Mouse (Mus musculus) cerebellum, postnatal 25 days (tissue): ENCODE data around the gene Wnt4.

Experiments used
- DNase-seq, 2 experiments: peaks; one replicate each; pipeline ENCODE4 v3.0.0; 2021; ENCODE audit warnings: mixed read lengths in 2 of 2

Gene Wnt4

GRCm38 (mm10) chr4:137277166-137277513 lies at the start of gene Wnt4:
Gene Wnt4, plus strand, starts transcription at chr4:137277489.
- DNase-seq: peak; percentile 41 to 59

DNA sequence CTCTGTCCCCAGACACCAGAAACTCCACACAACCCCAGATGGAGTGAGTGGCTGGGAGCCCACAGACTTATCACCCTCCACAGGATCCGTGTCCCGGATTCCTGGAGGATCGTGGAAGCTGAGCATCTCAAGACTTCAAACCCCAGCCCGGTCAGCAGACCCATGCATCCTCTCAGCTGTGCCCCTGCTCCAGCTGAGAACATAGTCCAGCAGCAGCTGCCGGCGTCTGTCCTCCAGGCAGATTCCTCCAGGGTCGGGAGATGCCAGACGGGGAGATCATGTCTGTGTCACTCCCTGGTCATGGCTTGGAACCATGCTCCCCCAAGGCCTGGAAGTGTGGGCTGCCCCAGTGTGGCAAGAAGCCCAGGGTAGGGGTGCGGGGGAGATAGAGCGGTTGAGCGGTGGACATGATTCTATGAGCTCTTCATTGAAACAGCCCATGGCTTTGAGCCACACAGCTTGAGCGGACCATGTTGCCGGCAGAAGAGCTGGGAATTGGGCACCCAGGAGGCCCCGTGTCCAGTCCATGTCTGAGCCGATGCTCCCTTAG lies 48.6 kb upstream of the Wnt4 start:
- peak in 1 of 2 experiments; percentile 12 for DNase-seq

GRCm38 (mm10) chr4:137231494-137232470 lies 45.5 kb upstream of the Wnt4 start:
- peak; percentile 88 to 90 for DNase-seq

GRCm38 (mm10) chr4:137233632-137234031 lies 43.7 kb upstream of the Wnt4 start:
- no peak for DNase-seq

DNA sequence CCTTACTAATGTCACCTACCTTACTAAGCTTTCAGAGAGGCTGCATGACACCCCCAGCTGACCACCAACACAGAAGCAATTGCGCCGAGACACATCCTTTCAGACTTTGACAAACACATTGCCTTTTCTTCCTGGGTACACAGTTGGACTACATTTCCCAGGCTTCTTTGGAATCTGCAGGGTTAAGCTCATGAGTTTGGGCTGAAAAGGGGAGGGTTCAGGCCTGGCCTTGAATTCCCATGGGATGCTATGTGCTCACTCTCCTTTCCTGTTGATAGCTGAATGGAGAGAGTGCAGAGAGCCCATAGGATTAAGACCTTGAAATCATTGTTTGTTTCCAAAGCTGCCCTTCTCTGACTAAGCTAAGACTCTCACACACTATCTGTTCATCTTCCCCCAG lies 42.8 kb upstream of the Wnt4 start:
- DNase-seq: no peak

GRCm38 (mm10) chr4:137235368-137235767 lies 41.9 kb upstream of the Wnt4 start:
- DNase-seq: no peak

- DNase-seq: no peak
Measured at GRCm38 (mm10) chr4:137244883-137245282, 32.4 kb upstream of the Wnt4 start.

DNA sequence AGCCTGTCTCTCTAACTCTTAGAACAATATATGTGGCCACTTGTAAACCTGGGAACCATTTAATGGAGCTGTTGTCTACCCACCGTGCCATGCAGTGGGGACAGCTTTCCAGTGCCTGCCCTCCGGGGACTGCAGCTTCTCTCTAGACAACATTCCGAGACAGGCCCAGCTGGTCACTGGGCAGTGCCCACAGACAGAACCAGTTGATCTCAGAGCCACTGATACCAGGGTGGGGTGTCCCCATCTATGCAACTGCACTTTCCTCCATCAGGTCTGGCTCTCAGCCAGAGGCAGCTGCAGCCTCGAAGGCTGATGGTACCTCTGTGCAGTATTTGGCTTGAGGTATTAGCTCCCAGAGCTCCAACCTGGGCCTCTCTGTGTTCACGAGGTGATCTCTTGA lies 27.0 kb upstream of the Wnt4 start:
- no peak for DNase-seq

DNA sequence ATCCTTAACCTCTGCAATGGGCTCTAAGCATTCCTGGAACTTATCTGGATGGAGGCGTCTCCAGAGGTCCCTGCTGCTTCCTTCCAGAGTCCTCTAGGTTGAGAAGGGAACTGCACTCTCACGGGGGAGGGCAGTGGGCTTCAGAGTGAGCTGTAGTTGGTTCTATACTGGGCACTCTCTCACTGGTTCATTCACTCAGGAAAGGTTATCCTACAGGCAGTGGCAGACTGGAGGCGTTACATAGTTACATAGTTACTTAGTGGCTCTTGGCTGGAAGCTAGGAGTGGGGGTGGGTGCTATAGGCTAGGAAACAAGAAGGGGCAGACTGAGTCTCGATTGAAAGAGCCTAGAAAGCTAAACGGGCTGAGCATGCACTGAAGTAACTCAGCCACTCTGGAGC lies 26.4 kb upstream of the Wnt4 start:
- DNase-seq: no peak

DNA sequence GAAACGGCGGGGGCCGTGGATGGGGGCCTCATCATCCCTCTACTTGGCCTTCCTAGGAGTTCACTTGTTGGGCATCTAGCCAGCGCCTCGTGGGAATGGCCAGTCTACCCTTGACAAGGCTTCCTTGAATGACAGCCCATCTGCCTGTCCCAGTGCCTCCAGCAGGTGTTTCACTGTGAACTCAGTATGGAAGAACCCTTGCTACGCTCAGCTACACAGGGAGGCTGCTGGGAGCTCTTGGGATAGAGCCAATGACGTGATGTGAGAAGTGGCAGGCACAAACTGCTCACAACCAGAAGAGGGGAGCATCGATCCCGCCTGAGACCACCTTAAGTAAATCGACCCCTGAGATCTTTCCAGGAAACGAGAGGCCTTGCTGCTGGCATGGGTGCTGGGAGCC lies 23.7 kb upstream of the Wnt4 start:
- no peak for DNase-seq

GRCm38 (mm10) chr4:137254206-137254976 lies 22.9 kb upstream of the Wnt4 start:
- no peak for DNase-seq

- no peak for DNase-seq
Measured at GRCm38 (mm10) chr4:137255568-137255967, 21.7 kb upstream of the Wnt4 start.

GRCm38 (mm10) chr4:137261826-137262225 lies 15.5 kb upstream of the Wnt4 start:
- no peak for DNase-seq

- DNase-seq: no peak
Measured at GRCm38 (mm10) chr4:137264066-137264465, 13.2 kb upstream of the Wnt4 start.

GRCm38 (mm10) chr4:137265116-137265515 lies 12.2 kb upstream of the Wnt4 start:
- no peak for DNase-seq

GRCm38 (mm10) chr4:137268541-137268940 lies 8.7 kb upstream of the Wnt4 start:
- DNase-seq: no peak

GRCm38 (mm10) chr4:137271856-137272255 lies 5.4 kb upstream of the Wnt4 start:
- no peak for DNase-seq

- no peak for DNase-seq
Measured at GRCm38 (mm10) chr4:137274304-137274703, 3.0 kb upstream of the Wnt4 start.

- DNase-seq: no peak
Measured at GRCm38 (mm10) chr4:137276443-137277165, 685 bp upstream of the Wnt4 start.

GRCm38 (mm10) chr4:137277600-137278143 lies 383 bp downstream of the Wnt4 start:
- DNase-seq: peak in 1 of 2 experiments; percentile 24

GRCm38 (mm10) chr4:137278144-137279040 lies 1.1 kb downstream of the Wnt4 start:
- no peak for DNase-seq
